Mouse (Mus musculus) hindbrain, embryonic 15.5 days (tissue): ENCODE measurements around the gene Prkaa1. TPM values are rescaled to one million over a fixed set of nuclear protein-coding genes. Genes with fewer than 3 reads are reported as not detected.

Source experiments
- ATAC-seq: fragments of 200-750 bp; cut with Nextera tagmentation; 2 replicates; pipeline ENCODE4 v1.8.0; 2017; ENCODE audit warnings: low read depth, moderate number of reproducible peaks, moderate TSS enrichment; ENCODE audit not compliant: low FRiP score
- H3K27ac ChIP-seq: fragments of 300-500 bp; sonication (generic); replicated peaks from 2 replicates; pipeline ENCODE4 v1.5.1; 2015; ENCODE audit warnings: mild to moderate bottlenecking, inconsistent platforms
- H3K27me3 ChIP-seq: fragments of 300-500 bp; sonication (generic); 2 replicates; pipeline ENCODE4 v1.6.1; 2015; ENCODE audit warnings: control low read depth, inconsistent platforms
- H3K36me3 ChIP-seq: fragments of 300-500 bp; sonication (generic); 2 replicates; pipeline ENCODE4 v1.6.1; 2015; ENCODE audit warnings: control low read depth, inconsistent platforms
- H3K4me1 ChIP-seq: fragments of 300-500 bp; sonication (generic); replicated peaks from 2 replicates; pipeline ENCODE4 v1.6.1; 2015; ENCODE audit warnings: control low read depth, inconsistent platforms
- H3K4me2 ChIP-seq: fragments of 300-500 bp; sonication (generic); 2 replicates; pipeline ENCODE4 v1.6.1; 2015; ENCODE audit warnings: moderate library complexity, mild to moderate bottlenecking, inconsistent platforms
- H3K4me3 ChIP-seq: fragments of 300-500 bp; sonication (generic); 2 replicates; pipeline ENCODE4 v1.5.1; 2015; ENCODE audit warnings: mild to moderate bottlenecking, inconsistent platforms
- H3K9ac ChIP-seq: fragments of 300-500 bp; sonication (generic); 2 replicates; pipeline ENCODE4 v1.6.1; 2015; ENCODE audit warnings: inconsistent platforms
- H3K9me3 ChIP-seq: fragments of 300-500 bp; sonication (generic); 2 replicates; pipeline ENCODE4 v1.6.1; 2016; ENCODE audit warnings: control low read depth, inconsistent platforms
- WGBS: fragments of 180-500 bp; shearing (Covaris S2); methylation state at CpG from one replicate; pipeline ENCODE4 v1.1.7; 2015; 5-methylcytosine and 5-hydroxymethylcytosine counted together
- polyA plus RNA-seq: library from polyadenylated mRNA; unstranded; fragments of >200 nt; fragmentation: Nextera tagmentation; extraction: Ambion mirVana; gene quantifications from 2 replicates; pipeline ENCODE4 v1.2.1, GENCODE M21; 2015

The Prkaa1 gene
- 13.7 and 14.1 TPM in 2 replicates for polyA plus RNA-seq

DNA sequence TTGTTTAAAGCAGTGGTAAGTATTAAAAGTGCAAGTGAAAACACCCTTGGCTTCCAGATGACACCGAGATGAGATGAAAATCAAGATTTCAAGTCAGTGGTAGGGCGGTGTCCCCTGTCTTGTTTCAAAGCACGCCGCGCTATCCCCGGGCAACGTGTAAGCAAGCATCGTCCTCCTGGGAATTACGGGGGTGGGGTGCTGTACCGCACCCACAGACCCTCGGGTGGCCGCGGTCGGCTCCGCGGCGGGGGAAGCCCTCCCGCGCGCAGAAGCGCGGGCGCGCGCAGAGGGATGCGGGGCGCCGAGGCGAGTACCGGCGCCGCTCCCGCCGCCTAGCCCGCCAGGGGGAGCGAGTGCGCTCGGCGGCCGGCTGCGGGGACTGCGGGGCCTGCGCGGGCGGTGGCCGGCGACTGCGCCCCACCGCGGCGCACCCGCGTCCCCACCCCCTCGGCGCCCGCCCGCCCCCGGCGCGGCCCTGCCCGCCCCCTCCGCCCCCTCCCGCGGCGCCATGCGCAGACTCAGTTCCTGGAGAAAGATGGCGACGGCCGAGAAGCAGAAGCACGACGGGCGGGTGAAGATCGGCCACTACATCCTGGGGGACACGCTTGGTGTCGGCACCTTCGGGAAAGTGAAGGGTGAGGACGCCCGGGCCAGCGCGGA, at the start of gene Prkaa1:
Gene Prkaa1 (plus strand): TSS at position 501 of the 660 bp plus-strand sequence.
- no peaks in the 10 kb centered on the region for H3K36me3 ChIP-seq
- WGBS = 0% methylated on average over 64 of the region's 80 CpGs
- H3K4me1 ChIP-seq = peaks cover 22% of the 10 kb centered on the region
- H3K9me3 ChIP-seq = no peaks in the 10 kb centered on the region
- H3K9ac ChIP-seq = peak within 1 kb of the TSS; percentile 83
- H3K27me3 ChIP-seq = no peaks in the 10 kb centered on the region
- peak within 1 kb of the TSS; percentile 68 for H3K4me2 ChIP-seq
- ATAC-seq = peak; percentile 94
- H3K4me3 ChIP-seq = peak within 1 kb of the TSS; percentile 85
- peak within 1 kb of the TSS; percentile 93 for H3K27ac ChIP-seq

DNA sequence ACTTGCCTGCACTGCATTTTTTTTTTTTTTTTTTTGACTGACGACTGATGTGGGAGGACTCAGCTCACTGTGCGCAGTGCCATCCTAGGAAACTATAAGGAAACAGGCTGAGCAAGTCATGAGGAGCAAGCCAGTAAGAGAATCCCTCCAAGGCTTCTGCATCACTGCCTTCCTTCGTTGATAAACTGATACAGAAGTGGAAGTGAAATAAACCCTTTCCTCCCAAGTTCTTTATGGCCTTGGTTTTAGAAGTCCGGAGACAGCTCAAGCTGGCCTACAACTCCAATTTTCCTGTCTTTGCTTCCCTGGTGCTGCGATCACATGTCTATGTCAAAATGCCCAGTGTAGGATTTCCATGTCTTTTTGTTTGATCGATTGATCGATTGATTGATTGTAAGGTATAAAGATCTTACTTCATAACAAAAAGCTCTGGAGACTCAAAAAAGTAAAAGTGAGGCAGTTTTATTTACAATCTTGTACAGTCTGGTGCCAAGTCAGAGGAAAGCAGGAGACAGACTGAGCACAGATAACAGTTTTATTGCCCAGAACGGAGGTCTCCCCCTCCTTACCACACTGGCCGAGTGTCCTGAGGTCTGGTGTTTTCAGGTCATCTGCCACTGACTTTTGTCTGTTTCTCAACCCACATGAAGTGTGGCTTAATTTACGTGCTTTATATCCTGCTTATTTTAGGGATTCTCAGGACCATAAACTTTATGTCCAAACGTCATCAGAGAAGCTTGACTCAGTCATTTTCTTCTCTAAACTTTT, 47.9 kb upstream of the Prkaa1 start:
- Histone ChIP-seq H3K9me3 (no peaks in the 10 kb centered on the region), H3K27me3 (no peaks in the 10 kb centered on the region), H3K27ac (no peak overlapping the region), H3K9ac (no peak overlapping the region), H3K36me3 (no peaks in the 10 kb centered on the region), H3K4me1 (no peaks in the 10 kb centered on the region), H3K4me2 (no peak overlapping the region), H3K4me3 (no peak overlapping the region)
- no peak for ATAC-seq
- WGBS = 92% methylated on average over 11 of the region's 11 CpGs

DNA sequence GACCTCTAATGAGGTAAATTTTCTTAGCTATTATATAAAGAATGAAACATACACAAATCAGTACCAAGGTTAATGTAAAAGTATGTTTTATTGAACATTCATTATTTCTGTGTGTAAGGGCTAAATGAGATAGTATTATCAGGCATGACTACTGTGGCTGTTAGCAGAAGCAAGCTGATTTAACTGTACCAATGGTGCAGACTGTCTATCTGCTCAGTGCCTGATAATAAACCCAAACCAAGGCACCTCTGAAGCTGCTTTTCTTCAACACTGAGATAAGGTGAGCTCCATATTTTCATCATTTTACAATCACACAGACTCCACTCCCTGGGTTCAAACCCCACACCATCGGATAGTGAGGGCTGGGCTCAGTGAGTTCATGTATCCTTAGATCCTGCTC, 46.3 kb upstream of the Prkaa1 start:
- no peaks in the 10 kb centered on the region for H3K9me3 ChIP-seq
- ATAC-seq = no peak
- no peaks in the 10 kb centered on the region for H3K27me3 ChIP-seq
- no peak overlapping the region for H3K27ac ChIP-seq
- H3K4me3 ChIP-seq = no peak overlapping the region
- H3K4me2 ChIP-seq = no peak overlapping the region
- H3K36me3 ChIP-seq = no peaks in the 10 kb centered on the region
- no peaks in the 10 kb centered on the region for H3K4me1 ChIP-seq
- no peak overlapping the region for H3K9ac ChIP-seq
- 92% methylated on average over 1 of the region's 1 CpGs for WGBS

DNA sequence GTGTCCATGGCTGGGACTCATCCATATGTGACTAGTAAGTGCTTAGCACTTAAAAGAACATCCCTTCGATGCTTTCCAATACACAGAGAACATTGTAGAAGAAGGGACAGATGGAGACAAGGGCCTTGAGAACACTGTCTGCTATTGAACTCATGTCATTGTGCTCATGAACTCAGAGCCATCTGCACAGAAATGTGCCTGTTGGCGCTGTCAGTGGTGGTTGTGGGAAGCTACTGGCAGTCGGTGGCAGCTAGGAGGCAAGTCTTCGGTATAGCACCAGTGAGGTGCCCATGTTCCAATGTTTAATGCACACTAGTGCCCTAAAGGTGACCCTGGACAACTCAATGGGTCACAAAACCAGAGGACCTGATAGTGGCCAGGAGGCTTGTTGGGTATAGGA, 41.3 kb upstream of the Prkaa1 start:
- Histone ChIP-seq H3K27me3 (no peaks in the 10 kb centered on the region), H3K4me1 (no peaks in the 10 kb centered on the region), H3K27ac (no peak overlapping the region), H3K4me3 (no peak overlapping the region), H3K4me2 (no peak overlapping the region), H3K9ac (no peak overlapping the region), H3K9me3 (no peaks in the 10 kb centered on the region), H3K36me3 (no peaks in the 10 kb centered on the region)
- 90% methylated on average over 4 of the region's 4 CpGs for WGBS
- no peak for ATAC-seq

DNA sequence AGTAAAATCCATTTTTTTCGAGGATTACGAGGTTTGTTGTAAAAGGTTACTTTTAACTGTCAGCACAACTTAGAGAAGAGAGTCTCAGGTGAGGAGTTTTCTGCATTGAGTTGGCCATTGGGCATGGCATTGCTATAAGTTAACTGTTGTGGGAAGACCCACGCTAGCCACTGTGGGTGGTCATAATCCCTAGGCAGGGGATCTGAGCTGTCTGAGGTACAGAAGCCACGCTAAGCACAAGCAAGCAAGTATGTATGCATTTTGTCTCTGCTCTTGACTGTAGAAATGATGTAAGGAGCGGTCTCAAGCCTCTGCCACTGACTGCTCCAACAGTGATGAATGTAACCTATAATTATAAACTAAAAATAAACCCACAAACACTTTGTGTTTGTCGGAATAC, 37.8 kb upstream of the Prkaa1 start:
- no peak overlapping the region for H3K4me3 ChIP-seq
- H3K9ac ChIP-seq = no peak overlapping the region
- H3K27ac ChIP-seq = no peak overlapping the region
- H3K27me3 ChIP-seq = no peaks in the 10 kb centered on the region
- no peaks in the 10 kb centered on the region for H3K9me3 ChIP-seq
- H3K4me2 ChIP-seq = no peak overlapping the region
- H3K4me1 ChIP-seq = no peaks in the 10 kb centered on the region
- peak; percentile 19; the same call in 1 of the 2 replicates for ATAC-seq
- WGBS = 83% methylated on average over 6 of the region's 6 CpGs
- H3K36me3 ChIP-seq = no peaks in the 10 kb centered on the region

DNA sequence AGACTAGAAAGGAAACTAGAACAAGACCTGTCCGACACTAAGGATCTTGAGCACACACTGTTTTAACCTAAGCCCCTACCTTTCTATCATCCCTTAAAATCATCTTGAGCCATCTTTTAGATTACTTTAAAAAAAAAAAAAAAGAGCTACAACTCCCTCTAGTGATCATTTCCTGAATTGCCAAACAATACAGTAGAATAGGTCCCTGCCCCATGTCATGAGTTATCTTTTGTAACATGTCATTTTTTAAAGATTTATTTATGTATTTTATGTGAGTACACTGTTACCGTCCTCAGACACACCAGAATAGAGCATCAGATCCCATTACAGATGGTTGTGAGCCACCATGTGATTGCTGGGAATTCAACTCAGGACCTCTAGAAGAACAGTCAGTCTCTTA, 37.4 kb upstream of the Prkaa1 start:
- H3K27ac ChIP-seq = no peak overlapping the region
- H3K9me3 ChIP-seq = no peaks in the 10 kb centered on the region
- WGBS = 47% methylated on average over 2 of the region's 2 CpGs
- H3K4me1 ChIP-seq = no peaks in the 10 kb centered on the region
- H3K27me3 ChIP-seq = no peaks in the 10 kb centered on the region
- H3K9ac ChIP-seq = no peak overlapping the region
- no peak overlapping the region for H3K4me3 ChIP-seq
- no peak overlapping the region for H3K4me2 ChIP-seq
- ATAC-seq = peak; percentile 54; the same call in 1 of the 2 replicates
- H3K36me3 ChIP-seq = no peaks in the 10 kb centered on the region

DNA sequence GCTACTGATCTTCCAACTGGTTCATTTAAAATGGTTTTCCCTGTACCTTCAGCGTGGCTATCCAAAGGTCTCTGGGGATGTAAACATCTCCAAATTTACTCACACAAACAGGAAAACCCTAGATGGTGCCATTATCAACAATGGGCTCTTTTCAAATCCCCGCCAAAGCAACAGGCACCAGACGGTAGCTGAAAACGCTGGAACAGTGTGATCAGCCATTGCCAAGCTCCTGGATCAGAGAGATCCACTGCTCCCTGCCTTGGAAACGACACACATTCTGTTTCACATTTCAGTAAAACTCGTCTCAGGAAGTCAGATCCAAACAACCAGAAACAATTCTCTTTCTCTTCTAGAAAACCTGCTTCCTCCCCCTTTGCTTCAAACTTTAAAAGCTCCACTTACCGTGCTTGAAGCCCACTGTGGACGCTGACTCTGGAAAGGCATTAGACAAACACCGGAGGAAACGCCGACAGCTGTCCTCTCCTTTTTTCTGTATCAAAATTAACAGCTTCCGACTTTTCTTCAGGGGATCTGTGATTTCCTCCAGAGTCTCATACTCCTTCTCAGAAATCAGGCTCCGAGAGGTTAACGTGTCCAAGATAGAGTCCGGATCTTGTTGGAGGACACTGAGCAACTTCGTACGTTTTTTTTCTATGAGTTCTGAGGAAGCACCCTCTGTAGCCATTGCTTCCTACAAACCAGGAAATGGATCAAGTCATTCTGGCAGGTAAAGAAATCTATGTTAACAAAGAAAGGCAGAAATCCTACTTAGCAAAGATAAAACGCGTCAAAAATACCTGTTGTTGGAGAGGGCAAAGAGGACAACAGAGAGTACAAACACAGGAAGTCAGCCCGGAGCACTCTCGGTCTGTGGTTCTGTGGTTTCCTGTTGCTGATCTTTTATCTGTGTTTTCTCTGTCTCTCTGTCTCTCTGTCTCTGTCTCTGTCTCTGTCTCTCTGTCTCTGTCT, 35.7 kb upstream of the Prkaa1 start, which contains the start of gene Card6:
Gene Card6 (minus strand): TSS at position 854 of the 969 bp plus-strand sequence.
- no peaks in the 10 kb centered on the region for H3K4me1 ChIP-seq
- H3K27me3 ChIP-seq = no peaks in the 10 kb centered on the region
- H3K9ac ChIP-seq = no peak within 1 kb of the TSS
- ATAC-seq = no peak
- peak within 1 kb of the TSS; percentile 3; the same call in 1 of the 2 replicates for H3K4me2 ChIP-seq
- H3K27ac ChIP-seq = no peak within 1 kb of the TSS; the same call in 1 of the 2 replicates
- WGBS = 75% methylated on average over 21 of the region's 21 CpGs
- H3K9me3 ChIP-seq = no peaks in the 10 kb centered on the region
- H3K36me3 ChIP-seq = no peaks in the 10 kb centered on the region
- peak within 1 kb of the TSS; percentile 11; the same call in 1 of the 2 replicates for H3K4me3 ChIP-seq

DNA sequence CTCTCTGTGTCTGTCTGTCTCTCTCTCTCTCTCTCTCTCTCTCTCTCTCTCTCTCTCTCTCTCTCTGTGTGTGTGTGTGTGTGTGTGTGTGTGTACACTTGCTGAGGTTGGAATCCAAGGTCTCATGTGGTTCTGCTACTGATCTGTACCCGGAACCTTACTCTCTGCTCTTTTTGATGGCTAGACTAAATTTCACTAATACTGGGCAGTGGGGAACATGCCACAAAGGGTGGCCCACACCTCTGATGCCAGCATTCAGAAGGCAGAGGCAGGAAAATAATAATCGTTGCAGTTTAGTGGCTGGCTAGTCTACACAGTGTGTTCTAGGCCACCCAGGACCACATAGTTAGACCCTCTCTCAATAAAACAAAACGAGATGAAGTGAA, 35.0 kb upstream of the Prkaa1 start:
- no peaks in the 10 kb centered on the region for H3K9me3 ChIP-seq
- H3K4me3 ChIP-seq = no peak overlapping the region
- H3K36me3 ChIP-seq = no peaks in the 10 kb centered on the region
- H3K27me3 ChIP-seq = no peaks in the 10 kb centered on the region
- no peak overlapping the region for H3K9ac ChIP-seq
- no peak overlapping the region for H3K4me2 ChIP-seq
- H3K4me1 ChIP-seq = no peaks in the 10 kb centered on the region
- ATAC-seq = no peak
- 84% methylated on average over 3 of the region's 3 CpGs for WGBS
- no peak overlapping the region for H3K27ac ChIP-seq

DNA sequence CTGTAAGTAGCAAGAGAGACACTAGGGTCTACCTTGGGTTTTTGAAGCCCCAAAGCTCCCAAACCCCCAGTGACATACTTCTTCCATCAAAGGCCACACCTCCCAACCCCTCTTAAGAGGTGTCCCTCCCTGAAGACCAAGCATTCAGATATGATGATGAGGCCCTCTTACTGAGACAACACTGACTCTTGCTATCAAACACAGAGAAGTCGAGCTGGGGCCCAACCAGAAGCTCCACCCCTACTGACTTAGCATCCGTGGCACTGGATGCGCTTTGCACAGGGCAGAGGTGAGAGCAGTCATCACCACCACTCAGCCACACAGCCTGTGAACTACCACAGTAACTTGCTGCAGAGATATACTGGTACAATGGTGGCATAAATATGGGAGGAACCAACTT, 31.0 kb upstream of the Prkaa1 start:
- no peak overlapping the region for H3K4me2 ChIP-seq

DNA sequence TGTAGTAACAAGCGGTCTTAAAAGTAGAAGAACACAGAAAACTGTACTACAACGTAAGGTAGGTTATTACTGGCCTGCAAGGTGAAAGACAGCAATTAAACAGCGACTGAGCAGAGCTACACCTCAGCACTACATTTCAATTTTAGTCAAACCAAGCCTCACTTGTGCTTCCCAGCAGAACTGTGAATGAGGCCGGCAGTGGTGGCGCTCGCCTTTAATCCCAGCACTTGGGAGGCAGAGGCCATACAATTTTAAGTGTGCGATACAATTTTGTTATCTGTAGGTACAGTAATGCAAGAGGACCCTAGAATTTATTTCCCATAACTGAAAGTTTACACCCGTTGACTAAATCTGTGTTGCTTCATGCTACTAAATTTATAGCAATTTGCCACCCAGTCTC, 28.5 kb upstream of the Prkaa1 start:
- no peaks in the 10 kb centered on the region for H3K9me3 ChIP-seq
- peak overlapping the region; percentile 95 for H3K4me3 ChIP-seq
- peaks cover 31% of the 10 kb centered on the region for H3K4me1 ChIP-seq
- 78% methylated on average over 8 of the region's 8 CpGs for WGBS
- H3K27ac ChIP-seq = no peak overlapping the region
- no peak overlapping the region for H3K9ac ChIP-seq
- no peak for ATAC-seq
- H3K27me3 ChIP-seq = no peaks in the 10 kb centered on the region
- peaks cover 19% of the 10 kb centered on the region for H3K36me3 ChIP-seq
- H3K4me2 ChIP-seq = peak overlapping the region; percentile 62

More for the DNA sequence above, 31.0 kb upstream of the Prkaa1 start:
- H3K9me3 ChIP-seq = no peaks in the 10 kb centered on the region
- WGBS = 85% methylated on average over 3 of the region's 3 CpGs
- H3K4me3 ChIP-seq = no peak overlapping the region
- no peaks in the 10 kb centered on the region for H3K27me3 ChIP-seq
- no peak for ATAC-seq
- H3K36me3 ChIP-seq = no peaks in the 10 kb centered on the region
- H3K27ac ChIP-seq = no peak overlapping the region
- H3K9ac ChIP-seq = no peak overlapping the region
- peaks cover 14% of the 10 kb centered on the region for H3K4me1 ChIP-seq

DNA sequence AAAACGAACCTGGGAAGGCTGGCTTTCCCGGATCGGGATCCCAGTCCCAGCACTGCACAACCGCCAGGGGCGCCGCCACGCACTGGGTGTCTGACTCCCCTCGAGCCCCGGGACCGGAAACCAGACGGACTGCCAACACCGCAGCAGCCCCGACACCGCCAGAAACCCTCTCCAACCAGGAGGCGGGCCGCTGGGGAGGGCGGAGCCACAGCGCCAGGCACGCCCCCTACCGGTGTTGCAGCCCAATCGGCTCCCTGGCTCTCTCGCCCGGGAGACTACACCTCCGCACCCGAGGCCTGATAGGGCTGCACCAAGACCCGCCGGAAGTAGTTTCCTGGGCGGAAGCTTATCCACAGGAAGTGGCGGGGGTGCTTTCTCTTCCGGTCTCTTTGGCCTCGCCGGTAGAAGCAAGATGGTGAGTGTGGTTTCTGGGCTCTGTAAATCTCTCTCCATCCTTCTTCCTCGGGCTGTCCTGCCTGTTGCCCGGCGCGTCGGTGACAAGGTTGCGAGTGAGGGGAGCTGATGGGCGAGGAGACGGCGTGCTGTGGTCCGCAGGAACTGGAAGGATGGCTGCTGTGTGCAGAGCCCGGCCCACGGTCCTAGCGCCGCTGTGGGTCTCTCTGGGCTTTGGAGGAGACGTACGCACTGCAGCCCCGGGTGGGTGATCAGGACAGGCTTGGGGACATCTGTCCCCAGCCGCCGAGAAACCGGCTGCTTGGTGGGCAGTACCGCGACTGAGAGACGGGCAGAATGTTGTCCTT, 27.2 kb upstream of the Prkaa1 start, which contains the start of gene Rpl37:
Gene Rpl37 (plus strand): TSS at position 376 of the 761 bp plus-strand sequence.
- H3K27me3 ChIP-seq = no peaks in the 10 kb centered on the region
- H3K4me1 ChIP-seq = peaks cover 31% of the 10 kb centered on the region
- H3K36me3 ChIP-seq = peaks cover 31% of the 10 kb centered on the region
- WGBS = under 1% methylated on average over 55 of the region's 55 CpGs
- peak; percentile 99 for ATAC-seq
- H3K27ac ChIP-seq = peak within 1 kb of the TSS; percentile 85
- H3K4me2 ChIP-seq = peak within 1 kb of the TSS; percentile 82
- peak within 1 kb of the TSS; percentile 95 for H3K9ac ChIP-seq
- no peaks in the 10 kb centered on the region for H3K9me3 ChIP-seq
- H3K4me3 ChIP-seq = peak within 1 kb of the TSS; percentile 95
